Mouse (Mus musculus): ENCODE data around the gene Selp. TPM values are rescaled to one million over a fixed set of nuclear protein-coding genes. Genes with fewer than 3 reads are reported as not detected.

Gene Selp
- polyA plus RNA-seq (2014; fragmentation: Nextera tagmentation; extraction: Ambion mirVana): not detected in 2 replicates

- no peak within 1 kb of the TSS for H3K4me2 ChIP-seq (replicated peaks; ENCODE audit: low read depth, low read length)
- ATAC-seq (ENCODE audit: insufficient number of reproducible peaks, insufficient read depth, low FRiP score, low read depth): no peak
- H3K27me3 ChIP-seq (ENCODE audit: control insufficient read depth, insufficient read depth, low read length): no peaks in the 10 kb centered on the region
- no peak within 1 kb of the TSS for H3K9ac ChIP-seq (replicated peaks; ENCODE audit: low read depth, low read length)
- WGBS: 64% methylated on average over 8 of the region's 8 CpGs
- no peak within 1 kb of the TSS for H3K27ac ChIP-seq (ENCODE audit: low read length)
- no peaks in the 10 kb centered on the region for H3K9me3 ChIP-seq (ENCODE audit: control insufficient read depth, low read depth, low read length)
- H3K4me3 ChIP-seq (ENCODE audit: low read depth, low read length): no peak within 1 kb of the TSS
- H3K36me3 ChIP-seq (ENCODE audit: control insufficient read depth, insufficient read depth, low read length): no peaks in the 10 kb centered on the region
- H3K4me1 ChIP-seq (ENCODE audit: control insufficient read depth, insufficient read depth, low read length): no peaks in the 10 kb centered on the region
These were observed at the start of gene Selp for GRCm38 (mm10) chr1:164114947-164115493. Selp (plus strand) TSS chr1:164115264.

GRCm38 (mm10) chr1:164069261-164069660 is 45.8 kb upstream of the Selp start:
- no peaks in the 10 kb centered on the region for H3K27me3 ChIP-seq (ENCODE audit: control insufficient read depth, insufficient read depth, low read length)
- H3K4me1 ChIP-seq (ENCODE audit: control insufficient read depth, insufficient read depth, low read length): no peaks in the 10 kb centered on the region
- no peak overlapping the region for H3K27ac ChIP-seq (ENCODE audit: low read length)
- H3K4me3 ChIP-seq (ENCODE audit: low read depth, low read length): no peak overlapping the region
- ATAC-seq (ENCODE audit: insufficient number of reproducible peaks, insufficient read depth, low FRiP score, low read depth): no peak
- no peaks in the 10 kb centered on the region for H3K36me3 ChIP-seq (ENCODE audit: control insufficient read depth, insufficient read depth, low read length)
- H3K4me2 ChIP-seq (replicated peaks; ENCODE audit: low read depth, low read length): no peak overlapping the region
- H3K9me3 ChIP-seq (ENCODE audit: control insufficient read depth, low read depth, low read length): no peaks in the 10 kb centered on the region
- H3K9ac ChIP-seq (replicated peaks; ENCODE audit: low read depth, low read length): no peak overlapping the region

- H3K27me3 ChIP-seq (ENCODE audit: control insufficient read depth, insufficient read depth, low read length): no peaks in the 10 kb centered on the region
- H3K27ac ChIP-seq (ENCODE audit: low read length): no peak overlapping the region
- no peaks in the 10 kb centered on the region for H3K4me1 ChIP-seq (ENCODE audit: control insufficient read depth, insufficient read depth, low read length)
- H3K9me3 ChIP-seq (ENCODE audit: control insufficient read depth, low read depth, low read length): no peaks in the 10 kb centered on the region
- 83% methylated on average over 4 of the region's 4 CpGs for WGBS
- no peak overlapping the region for H3K4me2 ChIP-seq (replicated peaks; ENCODE audit: low read depth, low read length)
- no peak for ATAC-seq (ENCODE audit: insufficient number of reproducible peaks, insufficient read depth, low FRiP score, low read depth)
- H3K9ac ChIP-seq (replicated peaks; ENCODE audit: low read depth, low read length): no peak overlapping the region
- no peak overlapping the region for H3K4me3 ChIP-seq (ENCODE audit: low read depth, low read length)
- H3K36me3 ChIP-seq (ENCODE audit: control insufficient read depth, insufficient read depth, low read length): no peaks in the 10 kb centered on the region
These were observed 44.6 kb upstream of the Selp start for GRCm38 (mm10) chr1:164070461-164070860.

- H3K27me3 ChIP-seq (ENCODE audit: control insufficient read depth, insufficient read depth, low read length): no peaks in the 10 kb centered on the region
- H3K27ac ChIP-seq (ENCODE audit: low read length): no peak overlapping the region
- H3K4me3 ChIP-seq (ENCODE audit: low read depth, low read length): no peak overlapping the region
- no peaks in the 10 kb centered on the region for H3K4me1 ChIP-seq (ENCODE audit: control insufficient read depth, insufficient read depth, low read length)
- no peaks in the 10 kb centered on the region for H3K9me3 ChIP-seq (ENCODE audit: control insufficient read depth, low read depth, low read length)
- no peak overlapping the region for H3K4me2 ChIP-seq (replicated peaks; ENCODE audit: low read depth, low read length)
- ATAC-seq (ENCODE audit: insufficient number of reproducible peaks, insufficient read depth, low FRiP score, low read depth): no peak
- H3K36me3 ChIP-seq (ENCODE audit: control insufficient read depth, insufficient read depth, low read length): no peaks in the 10 kb centered on the region
- H3K9ac ChIP-seq (replicated peaks; ENCODE audit: low read depth, low read length): no peak overlapping the region
- 82% methylated on average over 7 of the region's 7 CpGs for WGBS
These were observed 44.0 kb upstream of the Selp start for GRCm38 (mm10) chr1:164071111-164071510.

- Histone ChIP-seq H3K36me3 (ENCODE audit: control insufficient read depth, insufficient read depth, low read length) (no peaks in the 10 kb centered on the region), H3K9ac (replicated peaks; ENCODE audit: low read depth, low read length) (no peak overlapping the region), H3K27me3 (ENCODE audit: control insufficient read depth, insufficient read depth, low read length) (no peaks in the 10 kb centered on the region), H3K4me3 (ENCODE audit: low read depth, low read length) (no peak overlapping the region), H3K4me2 (replicated peaks; ENCODE audit: low read depth, low read length) (no peak overlapping the region), H3K9me3 (ENCODE audit: control insufficient read depth, low read depth, low read length) (no peaks in the 10 kb centered on the region), H3K4me1 (ENCODE audit: control insufficient read depth, insufficient read depth, low read length) (no peaks in the 10 kb centered on the region), H3K27ac (ENCODE audit: low read length) (no peak overlapping the region)
- 86% methylated on average over 4 of the region's 4 CpGs for WGBS
- ATAC-seq (ENCODE audit: insufficient number of reproducible peaks, insufficient read depth, low FRiP score, low read depth): no peak
These were observed 43.1 kb upstream of the Selp start for GRCm38 (mm10) chr1:164072001-164072400.

- no peak overlapping the region for H3K4me2 ChIP-seq (replicated peaks; ENCODE audit: low read depth, low read length)
- H3K27me3 ChIP-seq (ENCODE audit: control insufficient read depth, insufficient read depth, low read length): no peaks in the 10 kb centered on the region
- no peak overlapping the region for H3K4me3 ChIP-seq (ENCODE audit: low read depth, low read length)
- no peaks in the 10 kb centered on the region for H3K4me1 ChIP-seq (ENCODE audit: control insufficient read depth, insufficient read depth, low read length)
- H3K27ac ChIP-seq (ENCODE audit: low read length): no peak overlapping the region
- no peak overlapping the region for H3K9ac ChIP-seq (replicated peaks; ENCODE audit: low read depth, low read length)
- no peaks in the 10 kb centered on the region for H3K36me3 ChIP-seq (ENCODE audit: control insufficient read depth, insufficient read depth, low read length)
- 83% methylated on average over 9 of the region's 9 CpGs for WGBS
- ATAC-seq (ENCODE audit: insufficient number of reproducible peaks, insufficient read depth, low FRiP score, low read depth): no peak
- H3K9me3 ChIP-seq (ENCODE audit: control insufficient read depth, low read depth, low read length): no peaks in the 10 kb centered on the region
These were observed 42.0 kb upstream of the Selp start for GRCm38 (mm10) chr1:164073091-164073490.

- no peaks in the 10 kb centered on the region for H3K27me3 ChIP-seq (ENCODE audit: control insufficient read depth, insufficient read depth, low read length)
- H3K4me1 ChIP-seq (ENCODE audit: control insufficient read depth, insufficient read depth, low read length): no peaks in the 10 kb centered on the region
- H3K36me3 ChIP-seq (ENCODE audit: control insufficient read depth, insufficient read depth, low read length): no peaks in the 10 kb centered on the region
- no peak overlapping the region for H3K4me2 ChIP-seq (replicated peaks; ENCODE audit: low read depth, low read length)
- 84% methylated on average over 7 of the region's 7 CpGs for WGBS
- H3K9me3 ChIP-seq (ENCODE audit: control insufficient read depth, low read depth, low read length): no peaks in the 10 kb centered on the region
- no peak for ATAC-seq (ENCODE audit: insufficient number of reproducible peaks, insufficient read depth, low FRiP score, low read depth)
- no peak overlapping the region for H3K4me3 ChIP-seq (ENCODE audit: low read depth, low read length)
- H3K27ac ChIP-seq (ENCODE audit: low read length): no peak overlapping the region
- no peak overlapping the region for H3K9ac ChIP-seq (replicated peaks; ENCODE audit: low read depth, low read length)
These were observed 41.3 kb upstream of the Selp start for GRCm38 (mm10) chr1:164073803-164074202.

- Histone ChIP-seq H3K36me3 (ENCODE audit: control insufficient read depth, insufficient read depth, low read length) (no peaks in the 10 kb centered on the region), H3K4me2 (replicated peaks; ENCODE audit: low read depth, low read length) (no peak overlapping the region), H3K27ac (ENCODE audit: low read length) (no peak overlapping the region), H3K27me3 (ENCODE audit: control insufficient read depth, insufficient read depth, low read length) (no peaks in the 10 kb centered on the region), H3K9ac (replicated peaks; ENCODE audit: low read depth, low read length) (no peak overlapping the region), H3K4me3 (ENCODE audit: low read depth, low read length) (no peak overlapping the region), H3K9me3 (ENCODE audit: control insufficient read depth, low read depth, low read length) (no peaks in the 10 kb centered on the region), H3K4me1 (ENCODE audit: control insufficient read depth, insufficient read depth, low read length) (no peaks in the 10 kb centered on the region)
- WGBS: 86% methylated on average over 2 of the region's 2 CpGs
- ATAC-seq (ENCODE audit: insufficient number of reproducible peaks, insufficient read depth, low FRiP score, low read depth): no peak
These were observed 40.4 kb upstream of the Selp start for GRCm38 (mm10) chr1:164074606-164075140.

GRCm38 (mm10) chr1:164075416-164075815 is 39.6 kb upstream of the Selp start:
- Histone ChIP-seq H3K4me3 (ENCODE audit: low read depth, low read length) (no peak overlapping the region), H3K27ac (ENCODE audit: low read length) (no peak overlapping the region), H3K27me3 (ENCODE audit: control insufficient read depth, insufficient read depth, low read length) (no peaks in the 10 kb centered on the region), H3K9me3 (ENCODE audit: control insufficient read depth, low read depth, low read length) (no peaks in the 10 kb centered on the region), H3K4me2 (replicated peaks; ENCODE audit: low read depth, low read length) (no peak overlapping the region), H3K9ac (replicated peaks; ENCODE audit: low read depth, low read length) (no peak overlapping the region), H3K4me1 (ENCODE audit: control insufficient read depth, insufficient read depth, low read length) (no peaks in the 10 kb centered on the region), H3K36me3 (ENCODE audit: control insufficient read depth, insufficient read depth, low read length) (no peaks in the 10 kb centered on the region)
- 91% methylated on average over 1 of the region's 1 CpGs for WGBS
- ATAC-seq (ENCODE audit: insufficient number of reproducible peaks, insufficient read depth, low FRiP score, low read depth): no peak

Data from stomach, embryonic 14.5 days (tissue).